Mouse (Mus musculus) stomach, postnatal 0 days (tissue): ENCODE measurements around the gene Ugt2a3.
"Not testable (repeated sequence)": the region's sequence is repeated elsewhere in the genome, so short reads cannot be mapped to it uniquely, and the experiment has no call there.

Experiments
- CTCF ChIP-seq: IDR thresholded peaks from 2 replicates; pipeline ENCODE4 v1.5.1; 2016; ENCODE audit warnings: antibody characterized with exemption, low read depth, mild to moderate bottlenecking, moderate library complexity
- EP300 ChIP-seq: optimal IDR thresholded peaks from 2 replicates; pipeline ENCODE3; 2016; ENCODE audit warnings: antibody characterized with exemption

GRCm38 (mm10) chr5:87347479-87348078, 10.6 kb upstream of the Ugt2a3 start:
- not testable (repeated sequence) for TF ChIP-seq CTCF, EP300
